Mouse (Mus musculus) intestine, embryonic 16.5 days (tissue): ENCODE measurements around the gene Zfp58. TPM values are rescaled to one million over a fixed set of nuclear protein-coding genes. Genes with fewer than 3 reads are reported as not detected.

Experiments used
- ATAC-seq: fragments of 200-750 bp; cut with Nextera tagmentation; 2 replicates; pipeline ENCODE4 v1.8.0; 2017; ENCODE audit warnings: moderate TSS enrichment, moderate library complexity
- H3K27ac ChIP-seq: fragments of 300-500 bp; sonication (generic); 2 replicates; pipeline ENCODE4 v1.5.1; 2014; ENCODE audit warnings: mild to moderate bottlenecking, low read length
- H3K27me3 ChIP-seq: fragments of 300-500 bp; sonication (generic); replicated peaks from 2 replicates; pipeline ENCODE4 v1.6.1; 2014; ENCODE audit warnings: low read length, control low read depth, mixed read lengths; ENCODE audit not compliant: control insufficient read depth, insufficient read depth
- H3K36me3 ChIP-seq: fragments of 300-500 bp; sonication (generic); 2 replicates; pipeline ENCODE4 v1.6.1; 2014; ENCODE audit warnings: low read length, control low read depth; ENCODE audit not compliant: control insufficient read depth, insufficient read depth
- H3K4me1 ChIP-seq: fragments of 300-500 bp; sonication (generic); 2 replicates; pipeline ENCODE4 v1.6.1; 2014; ENCODE audit warnings: low read length, control low read depth, mixed read lengths; ENCODE audit not compliant: control insufficient read depth, insufficient read depth
- H3K4me2 ChIP-seq: fragments of 300-500 bp; sonication (generic); 2 replicates; pipeline ENCODE4 v1.6.1; 2014; ENCODE audit warnings: low read depth, low read length, control low read depth
- H3K4me3 ChIP-seq: fragments of 300-500 bp; sonication (generic); 2 replicates; pipeline ENCODE4 v1.5.1; 2014; ENCODE audit warnings: mild to moderate bottlenecking, low read length
- H3K9ac ChIP-seq: fragments of 300-500 bp; sonication (generic); 2 replicates; pipeline ENCODE4 v1.6.1; 2014; ENCODE audit warnings: low read depth, low read length
- H3K9me3 ChIP-seq: fragments of 300-500 bp; sonication (generic); 2 replicates; pipeline ENCODE4 v1.6.1; 2016; ENCODE audit warnings: low read length, control low read depth; ENCODE audit not compliant: control insufficient read depth
- WGBS: fragments of 180-500 bp; shearing (Covaris S2); extraction: QIAGEN DNeasy Blood & Tissue Kit; methylation state at CpG from one replicate; pipeline ENCODE4 v1.1.7; 2014; 5-methylcytosine and 5-hydroxymethylcytosine counted together
- polyA plus RNA-seq: library from polyadenylated mRNA; unstranded; fragments of >200 nt; fragmentation: Nextera tagmentation; extraction: Ambion mirVana; gene quantifications from 2 replicates; pipeline ENCODE4 v1.2.1, GENCODE M21; 2015

The Zfp58 gene
- 8.3 and 9.8 TPM in 2 replicates for polyA plus RNA-seq

DNA sequence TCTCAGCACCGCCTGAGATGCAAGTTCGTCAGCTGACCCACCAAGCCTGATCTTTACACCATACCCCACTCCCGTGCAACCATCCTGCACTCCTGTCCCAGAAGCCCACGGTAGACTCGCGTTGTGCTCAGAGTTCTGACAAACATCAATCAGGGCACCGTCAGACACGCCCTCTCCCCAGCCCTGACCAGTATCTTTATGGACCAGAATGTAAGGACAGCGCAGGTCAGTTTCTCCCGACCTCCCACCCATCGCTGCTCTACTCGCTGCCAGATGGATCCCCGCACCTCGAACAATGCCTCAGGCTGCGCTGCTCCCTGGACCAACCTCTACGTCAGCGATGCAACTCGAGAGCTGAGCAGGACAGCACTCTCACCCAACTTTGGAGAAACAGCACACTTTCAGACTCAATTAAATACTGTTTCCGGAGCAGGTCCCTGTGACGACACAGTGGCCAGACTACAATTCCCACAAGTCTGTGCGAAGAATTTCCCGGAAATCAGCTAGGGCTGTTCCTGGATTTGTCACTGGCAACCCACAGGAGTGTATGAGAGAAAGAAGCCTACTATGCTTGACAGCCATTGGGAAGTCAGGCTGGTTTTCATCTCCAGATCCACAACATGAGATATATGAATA is at the start of gene Zfp58:
TSS of gene Zfp58 (minus strand) at position 472 of the 636 bp plus-strand sequence.
- H3K27ac ChIP-seq = no peak within 1 kb of the TSS
- ATAC-seq = peak; percentile 98
- under 1% methylated on average over 22 of the region's 22 CpGs for WGBS

DNA sequence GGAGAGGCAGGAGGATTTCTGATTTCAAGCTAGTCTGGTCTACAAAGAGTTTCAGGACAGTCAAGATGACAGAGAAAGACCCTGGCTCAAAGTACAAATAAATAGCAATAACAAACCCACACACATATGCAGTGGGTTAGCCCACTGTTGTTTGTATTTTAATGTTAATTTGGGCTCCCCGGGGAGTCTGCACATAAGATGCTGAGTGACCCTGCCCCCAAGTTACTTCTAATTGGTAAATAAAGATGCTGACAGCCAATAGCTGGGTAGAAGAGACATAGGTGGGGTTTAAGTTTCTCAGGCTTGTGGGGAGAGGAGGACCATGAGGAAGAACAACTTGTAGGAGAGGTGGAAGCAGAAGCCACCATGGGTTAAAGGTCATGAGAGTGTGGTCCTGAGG is 45.6 kb upstream of the Zfp58 start:
- Histone ChIP-seq H3K4me3 (no peak overlapping the region), H3K9me3 (0 out of 2 replicates have a peak, but pooled peaks cover 3% of the 10 kb centered on the region), H3K4me2 (no peak overlapping the region), H3K27me3 (no peaks in the 10 kb centered on the region), H3K27ac (no peak overlapping the region), H3K9ac (no peak overlapping the region), H3K36me3 (peaks cover 16% of the 10 kb centered on the region), H3K4me1 (peaks cover 2% of the 10 kb centered on the region)
- ATAC-seq = no peak
- 80% methylated on average over 1 of the region's 1 CpGs for WGBS

More for the DNA sequence above, at the start of gene Zfp58:
- H3K4me3 ChIP-seq = peak within 1 kb of the TSS; percentile 64
- H3K9me3 ChIP-seq = no peaks in the 10 kb centered on the region
- H3K9ac ChIP-seq = peak within 1 kb of the TSS; percentile 66
- no peaks in the 10 kb centered on the region for H3K36me3 ChIP-seq
- no peaks in the 10 kb centered on the region for H3K27me3 ChIP-seq
- H3K4me1 ChIP-seq = peaks cover 8% of the 10 kb centered on the region
- peak within 1 kb of the TSS; percentile 72 for H3K4me2 ChIP-seq

DNA sequence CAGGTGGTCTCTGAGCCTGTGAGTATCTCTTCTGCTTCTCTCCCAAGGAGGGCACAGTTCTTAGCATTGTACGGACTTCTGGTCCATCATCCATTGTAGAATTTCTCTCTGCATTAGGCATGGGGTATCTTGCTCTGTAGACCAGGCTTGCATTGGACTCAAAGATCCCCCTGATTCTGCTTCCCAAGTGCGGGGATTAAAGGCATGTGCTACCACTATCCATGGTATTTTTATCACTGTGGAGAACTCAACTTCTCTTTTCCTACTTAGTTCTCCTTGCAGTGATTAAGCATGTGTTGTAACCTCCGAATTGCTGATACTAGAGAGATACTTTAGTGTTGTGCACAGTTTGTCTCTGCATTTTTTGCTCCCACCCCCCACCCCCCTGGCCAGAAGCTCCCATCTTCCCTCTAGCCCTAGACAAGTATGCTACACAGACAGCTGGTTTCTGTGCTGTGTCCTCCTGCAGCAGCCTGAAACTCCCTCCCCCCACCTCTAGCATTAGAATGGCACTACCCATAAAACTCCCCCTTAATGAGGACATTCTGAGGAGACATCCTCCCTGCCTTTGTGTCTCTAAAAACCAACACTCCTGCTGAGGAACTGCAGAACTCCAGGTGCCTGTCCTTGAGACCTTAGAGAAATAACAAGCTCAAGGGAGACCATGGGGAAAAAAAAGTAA is 26.8 kb upstream of the Zfp58 start:
- ATAC-seq = no peak
- H3K4me2 ChIP-seq = no peak overlapping the region
- no peaks in the 10 kb centered on the region for H3K36me3 ChIP-seq
- WGBS = 71% methylated on average over 3 of the region's 3 CpGs
- H3K27ac ChIP-seq = no peak overlapping the region
- 0 out of 2 replicates have a peak, but pooled peaks cover 3% of the 10 kb centered on the region for H3K9me3 ChIP-seq
- no peaks in the 10 kb centered on the region for H3K27me3 ChIP-seq
- no peak overlapping the region for H3K4me3 ChIP-seq
- no peak overlapping the region for H3K9ac ChIP-seq
- peaks cover 8% of the 10 kb centered on the region for H3K4me1 ChIP-seq

DNA sequence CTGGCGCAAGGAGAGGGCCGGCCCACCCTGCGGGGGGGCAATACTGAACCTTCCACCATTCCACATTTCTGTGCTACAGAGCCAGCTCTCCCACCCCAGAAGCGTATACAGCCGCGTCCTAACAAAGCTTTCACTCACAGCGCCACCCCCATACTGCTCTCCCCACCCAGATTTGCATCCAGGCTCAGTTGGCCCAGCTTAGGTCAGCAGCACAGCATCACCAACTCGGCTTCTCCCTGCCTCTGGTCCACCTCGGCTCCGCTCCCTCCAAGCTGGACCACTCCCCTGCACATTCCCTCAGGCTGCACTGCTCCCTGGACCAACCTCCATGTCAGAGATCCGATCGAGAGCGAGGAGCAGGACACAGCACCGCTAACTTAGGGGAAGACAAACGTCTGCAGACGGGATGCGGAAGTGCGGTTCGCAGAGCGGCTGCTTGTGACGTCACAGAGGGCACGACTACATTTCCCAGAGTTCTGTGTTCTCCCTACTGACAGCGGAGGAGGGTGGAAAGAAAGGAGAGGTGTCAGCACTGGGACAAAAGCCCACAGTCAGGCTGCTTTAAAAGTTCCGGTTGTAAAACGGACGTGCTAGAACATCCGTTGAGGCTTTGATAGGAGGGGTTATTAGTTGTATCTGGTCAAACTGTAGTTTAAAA is 25.5 kb upstream of the Zfp58 start, which contains the start of the genes Gm26965 and Zfp87:
TSS of gene Gm26965 (minus strand) at position 399 of the 658 bp plus-strand sequence.
TSS of gene Zfp87 (minus strand) at position 425 of the 658 bp plus-strand sequence.
- Histone ChIP-seq H3K4me2 (peak within 1 kb of the TSS; percentile 89), H3K9me3 (0 out of 2 replicates have a peak, but pooled peaks cover 3% of the 10 kb centered on the region), H3K27me3 (no peaks in the 10 kb centered on the region), H3K9ac (peak within 1 kb of the TSS; percentile 83), H3K36me3 (no peaks in the 10 kb centered on the region), H3K27ac (no peak within 1 kb of the TSS), H3K4me3 (peak within 1 kb of the TSS; percentile 62), H3K4me1 (peaks cover 8% of the 10 kb centered on the region)
- ATAC-seq = peak; percentile 99
- WGBS = 0% methylated on average over 27 of the region's 27 CpGs

DNA sequence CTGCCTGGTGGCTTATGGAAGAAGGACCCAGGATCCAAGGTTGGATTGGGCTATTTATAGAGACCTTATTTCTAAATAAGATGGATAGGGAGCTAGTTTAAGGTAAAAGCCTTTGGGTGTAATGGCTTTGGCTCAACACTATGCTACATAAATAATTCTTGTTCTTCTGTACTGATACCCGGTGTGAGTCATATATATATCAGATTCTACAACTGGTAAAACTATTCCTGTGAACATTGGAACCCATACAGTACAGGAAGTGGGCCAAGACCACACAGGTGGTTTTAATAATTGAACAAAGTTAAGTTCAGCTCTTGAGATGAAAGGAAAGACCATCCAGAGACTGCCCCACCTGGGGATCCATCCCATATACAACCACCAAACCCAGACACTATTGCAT is 553 bp upstream of the Zfp58 start:
- 84% methylated on average over 1 of the region's 1 CpGs for WGBS
- Histone ChIP-seq H3K4me2 (no peak overlapping the region), H3K4me3 (no peak overlapping the region), H3K9ac (no peak overlapping the region), H3K27ac (no peak overlapping the region), H3K36me3 (no peaks in the 10 kb centered on the region), H3K27me3 (no peaks in the 10 kb centered on the region), H3K4me1 (peaks cover 8% of the 10 kb centered on the region), H3K9me3 (no peaks in the 10 kb centered on the region)
- peak; percentile 14; the same call in 1 of the 2 replicates for ATAC-seq

DNA sequence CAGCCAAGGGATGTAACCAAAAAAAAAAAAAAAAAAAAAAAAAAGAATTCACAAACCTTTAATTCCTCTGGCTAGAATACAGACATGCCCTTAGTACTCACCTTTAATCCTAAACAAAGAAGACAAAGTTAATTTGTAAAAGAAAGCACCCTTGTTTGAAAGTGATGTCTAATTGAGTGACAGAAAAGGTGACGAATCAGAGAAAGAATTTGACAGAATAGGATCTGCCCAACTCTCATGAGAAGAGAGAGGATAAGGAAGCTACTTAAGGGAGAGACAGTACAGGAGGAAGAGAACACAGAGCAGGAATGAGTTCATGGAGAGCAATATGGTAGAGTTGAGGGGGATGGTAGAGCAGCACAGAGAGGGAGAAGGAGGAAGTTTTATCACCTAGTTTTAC is 4.7 kb downstream of the Zfp58 start:
- ATAC-seq = no peak
- WGBS = 100% methylated on average over 1 of the region's 1 CpGs
- Histone ChIP-seq H3K4me2 (no peak overlapping the region), H3K27me3 (no peaks in the 10 kb centered on the region), H3K9me3 (peaks cover 5% of the 10 kb centered on the region; the same call in 1 of the 2 replicates), H3K36me3 (peaks cover 21% of the 10 kb centered on the region), H3K27ac (no peak overlapping the region), H3K4me3 (no peak overlapping the region), H3K4me1 (peaks cover 8% of the 10 kb centered on the region), H3K9ac (no peak overlapping the region)

DNA sequence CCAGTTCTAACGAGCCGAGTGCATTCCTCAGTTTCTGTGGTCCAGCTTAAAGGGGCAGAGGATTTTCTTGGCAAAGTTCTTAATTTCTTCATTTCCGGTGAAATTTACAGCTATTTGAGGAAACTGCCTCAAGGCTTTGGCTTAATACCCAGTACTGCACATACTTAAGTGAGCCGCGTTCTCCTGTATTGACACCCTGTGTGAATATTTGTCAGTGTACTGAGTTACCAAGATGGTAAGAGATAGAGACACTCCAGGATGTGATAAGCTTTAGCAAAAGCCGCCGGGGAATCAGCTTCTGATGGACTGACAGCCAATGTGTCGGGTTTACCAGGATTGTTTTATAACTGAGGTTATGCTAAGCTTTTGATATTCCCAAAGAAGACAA is 15.9 kb downstream of the Zfp58 start:
- Histone ChIP-seq H3K4me2 (peak overlapping the region; percentile 65), H3K27me3 (no peaks in the 10 kb centered on the region), H3K27ac (no peak overlapping the region), H3K36me3 (peaks cover 7% of the 10 kb centered on the region; the same call in 1 of the 2 replicates), H3K4me1 (no peaks in the 10 kb centered on the region), H3K4me3 (peak overlapping the region; percentile 66), H3K9me3 (no peaks in the 10 kb centered on the region), H3K9ac (peak overlapping the region; percentile 73)
- WGBS = 35% methylated on average over 8 of the region's 8 CpGs
- ATAC-seq = peak; percentile 57

DNA sequence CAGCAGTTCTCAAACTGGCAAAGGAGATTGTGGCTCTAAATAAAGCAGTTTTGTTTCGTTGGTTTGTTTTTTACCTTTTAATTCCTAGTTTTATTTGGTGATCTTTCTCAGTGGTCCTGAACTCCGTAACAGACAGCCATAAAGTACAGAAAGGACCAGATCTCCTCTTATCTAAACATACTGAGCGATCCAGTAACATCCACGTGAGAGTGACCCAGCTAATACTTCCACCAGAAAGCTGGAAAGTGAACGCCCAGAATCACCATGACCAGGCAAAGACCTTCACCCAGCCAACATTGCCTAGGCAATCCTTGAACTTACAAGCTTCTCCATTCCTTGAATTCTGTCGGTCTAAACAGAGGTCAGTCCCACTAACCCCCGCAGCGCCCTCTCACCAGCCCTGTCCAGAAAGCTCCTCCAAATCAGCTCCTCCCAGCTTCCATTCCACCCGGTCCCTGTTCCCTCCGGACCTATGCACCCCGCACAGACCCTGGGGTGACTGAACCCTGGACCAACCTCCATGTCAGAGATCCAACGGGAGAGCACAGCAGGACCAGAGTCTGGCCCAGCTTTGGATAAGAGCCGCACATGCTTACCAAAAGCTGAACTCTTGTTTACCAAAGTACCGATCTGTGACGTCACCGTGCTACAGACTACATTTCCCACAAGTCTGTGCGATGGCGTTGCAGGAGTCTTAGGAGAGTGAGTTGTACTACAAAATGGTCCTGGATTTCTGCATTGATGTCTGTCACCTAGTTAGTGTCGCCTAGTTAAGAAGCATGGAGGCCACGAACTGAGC is 16.5 kb downstream of the Zfp58 start, which contains the start of gene Zfp874b:
TSS of gene Zfp874b (minus strand) at position 634 of the 799 bp plus-strand sequence.
- 3% methylated on average over 20 of the region's 20 CpGs for WGBS
- Histone ChIP-seq H3K4me1 (no peaks in the 10 kb centered on the region), H3K36me3 (0 out of 2 replicates have a peak, but pooled peaks cover 4% of the 10 kb centered on the region), H3K27me3 (no peaks in the 10 kb centered on the region), H3K4me2 (peak within 1 kb of the TSS; percentile 65), H3K27ac (0 out of 2 replicates have a peak within 1 kb of the TSS, but pooled peaks have one; percentile 6), H3K4me3 (peak within 1 kb of the TSS; percentile 66), H3K9me3 (no peaks in the 10 kb centered on the region), H3K9ac (peak within 1 kb of the TSS; percentile 73)
- peak; percentile 98 for ATAC-seq
